Mouse (Mus musculus): ENCODE data around the gene Reck. TPM values are rescaled to one million over a fixed set of nuclear protein-coding genes. Genes with fewer than 3 reads are reported as not detected.

Gene Reck
- polyA plus RNA-seq, 1 experiment from 2014 or later: 11.9 TPM

DNA sequence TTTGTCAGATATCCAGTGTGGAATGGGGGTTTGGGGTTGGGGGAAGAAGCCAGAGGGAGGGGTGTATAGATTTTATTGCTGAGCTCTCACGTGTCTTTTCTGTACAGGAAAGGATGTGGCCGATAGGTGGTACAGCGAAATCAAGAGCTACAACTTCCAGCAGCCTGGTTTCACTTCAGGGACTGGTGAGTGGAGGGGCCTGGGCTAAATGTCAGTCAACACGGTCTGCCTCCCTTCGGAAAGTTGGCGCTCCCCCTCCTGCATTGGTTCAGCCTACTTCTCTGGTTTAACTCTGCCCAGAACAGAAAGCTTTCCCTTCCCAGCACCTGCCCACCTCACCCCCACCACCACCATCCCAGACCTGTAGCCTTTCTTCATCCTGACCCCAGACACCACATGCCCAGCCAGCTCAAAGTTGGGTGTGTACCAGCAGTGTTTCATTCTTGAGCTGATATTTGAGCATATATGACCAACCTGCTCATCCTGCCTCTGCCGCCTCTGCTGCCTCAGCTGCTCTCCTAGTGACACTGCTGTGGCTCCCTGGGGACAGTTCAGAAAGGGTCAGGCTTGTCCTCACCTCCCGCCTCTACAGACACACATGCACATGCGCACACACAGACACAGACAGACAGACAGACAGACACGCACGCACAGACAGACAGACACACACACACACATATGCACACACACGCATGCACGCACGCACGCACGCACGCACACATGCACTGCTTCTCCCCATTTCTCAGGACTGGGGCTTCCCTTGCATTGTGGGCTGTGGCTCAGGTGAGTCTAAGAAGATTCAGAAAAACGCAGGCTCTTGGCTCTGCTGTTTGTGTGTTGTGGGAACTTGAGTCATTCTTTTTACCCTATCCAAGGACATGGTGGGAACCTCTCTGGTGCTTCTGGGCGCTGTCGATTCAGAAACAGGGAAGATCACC is 95.3 kb downstream of the Reck start:
- Histone ChIP-seq H3K27me3 (ENCODE audit: control insufficient read depth, insufficient read depth, low read length) (0 out of 2 replicates have a peak, but pooled peaks cover 3% of the 10 kb centered on the region), H3K27ac (ENCODE audit: low read depth, low read length) (no peak overlapping the region)
- no peak for ATAC-seq (ENCODE audit: low FRiP score)

DNA sequence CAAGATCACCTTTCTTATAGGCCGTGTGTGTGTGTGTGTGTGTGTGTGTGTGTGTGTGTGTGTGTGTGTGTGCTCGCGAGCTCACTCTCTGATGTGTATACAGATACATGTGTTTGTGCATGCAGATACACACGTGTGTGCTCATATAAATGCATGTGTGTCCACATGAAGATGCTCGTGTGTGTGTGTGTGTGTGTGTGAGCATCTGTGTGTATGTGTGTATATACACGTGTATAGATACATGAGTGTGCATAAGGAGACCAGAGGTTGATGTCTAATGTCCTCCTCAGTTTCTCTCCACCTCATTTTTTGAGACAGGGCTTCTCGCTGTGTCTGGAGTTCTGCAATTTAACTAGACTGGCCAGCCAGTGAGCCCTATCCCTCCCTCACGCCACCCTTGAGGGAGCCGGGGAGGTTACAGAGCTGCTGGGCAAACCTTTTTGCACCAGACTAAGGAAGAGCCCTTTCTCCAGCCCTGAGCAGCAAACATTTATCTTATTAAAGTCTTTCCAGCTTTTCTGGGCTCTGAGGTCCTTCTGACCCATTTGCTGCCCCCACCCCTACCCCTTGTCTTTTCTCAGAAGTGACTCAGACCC is 96.3 kb downstream of the Reck start:
- Histone ChIP-seq H3K27me3 (ENCODE audit: control insufficient read depth, insufficient read depth, low read length) (peaks cover 5% of the 10 kb centered on the region; the same call in 1 of the 2 replicates), H3K4me2 (no peak overlapping the region), H3K27ac (ENCODE audit: low read depth, low read length) (no peak overlapping the region; the same call in 1 of the 2 replicates), H3K36me3 (ENCODE audit: control insufficient read depth, insufficient read depth, low read length) (no peaks in the 10 kb centered on the region), H3K9ac (ENCODE audit: low read length) (no peak overlapping the region), H3K4me3 (ENCODE audit: low read depth, low read length) (no peak overlapping the region), H3K4me1 (ENCODE audit: control insufficient read depth, insufficient read depth, low read length) (peaks cover 22% of the 10 kb centered on the region), H3K9me3 (ENCODE audit: control insufficient read depth, low read length) (no peaks in the 10 kb centered on the region)
- 58% methylated on average over 9 of the region's 9 CpGs for WGBS
- peak; percentile 87 for DNase-seq (ENCODE audit: low spot score, missing footprints)
- peak; percentile 12; the same call in 1 of the 2 replicates for ATAC-seq (ENCODE audit: low FRiP score)

More for the DNA sequence above, 95.3 kb downstream of the Reck start:
- peak; percentile 84 for DNase-seq (ENCODE audit: low spot score, missing footprints)
- no peak overlapping the region for H3K4me3 ChIP-seq (ENCODE audit: low read depth, low read length)
- peaks cover 22% of the 10 kb centered on the region for H3K4me1 ChIP-seq (ENCODE audit: control insufficient read depth, insufficient read depth, low read length)
- no peak overlapping the region for H3K4me2 ChIP-seq
- no peak overlapping the region for H3K9ac ChIP-seq (ENCODE audit: low read length)
- H3K36me3 ChIP-seq (ENCODE audit: control insufficient read depth, insufficient read depth, low read length): no peaks in the 10 kb centered on the region
- H3K9me3 ChIP-seq (ENCODE audit: control insufficient read depth, low read length): no peaks in the 10 kb centered on the region
- WGBS: 84% methylated on average over 20 of the region's 20 CpGs

DNA sequence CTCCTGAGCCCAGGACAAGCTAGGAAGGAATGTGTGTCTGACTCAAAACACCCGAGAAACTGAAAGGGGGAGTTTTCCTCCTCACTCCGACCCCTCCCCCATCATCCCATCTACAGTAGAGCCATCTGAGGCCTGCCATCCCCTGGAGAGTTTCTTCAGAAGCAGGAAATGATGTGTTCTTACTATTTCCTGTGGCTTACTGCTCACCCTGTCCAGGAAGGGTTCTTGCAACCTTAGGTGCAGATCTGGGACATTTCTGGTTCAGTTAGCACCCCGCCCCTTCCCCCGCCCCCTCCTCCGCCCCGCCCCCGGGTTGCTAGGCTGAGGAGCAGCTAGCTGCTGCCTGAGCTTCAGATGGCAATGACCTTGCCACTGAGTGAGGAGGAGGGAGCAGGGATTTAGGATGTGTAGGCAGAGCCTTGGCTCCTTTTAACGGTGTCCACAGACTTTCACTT is 96.8 kb downstream of the Reck start:
- H3K4me1 ChIP-seq (ENCODE audit: control insufficient read depth, insufficient read depth, low read length): peaks cover 22% of the 10 kb centered on the region
- no peak overlapping the region for H3K4me3 ChIP-seq (ENCODE audit: low read depth, low read length)
- ATAC-seq (ENCODE audit: low FRiP score): peak; percentile 74

DNA sequence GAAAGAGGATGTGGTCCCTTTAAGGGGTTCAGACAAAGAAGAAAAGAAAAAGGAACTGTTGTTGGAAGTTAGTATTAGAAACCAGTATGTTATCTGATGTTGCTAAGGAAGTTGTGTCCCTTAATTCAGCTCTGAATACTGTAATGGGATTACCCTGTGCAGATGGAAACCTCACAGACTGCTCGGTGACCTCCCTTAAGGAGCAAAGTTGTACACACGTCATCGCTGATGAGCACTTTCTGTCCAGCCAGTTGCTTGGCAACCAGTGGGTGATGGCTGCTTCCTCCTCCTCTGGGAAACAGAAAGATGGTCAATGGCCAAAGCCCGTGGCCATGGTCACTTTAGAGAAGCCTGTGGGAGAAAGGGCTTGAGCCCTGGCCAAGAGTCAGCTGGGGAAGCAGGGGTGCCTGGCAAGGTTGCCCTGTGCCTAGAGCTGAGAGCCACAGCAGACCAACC is 98.2 kb downstream of the Reck start:
- peaks cover 25% of the 10 kb centered on the region for H3K4me1 ChIP-seq (ENCODE audit: control insufficient read depth, insufficient read depth, low read length)
- no peak overlapping the region for H3K4me2 ChIP-seq
- no peak overlapping the region for H3K9ac ChIP-seq (ENCODE audit: low read length)
- WGBS: 44% methylated on average over 4 of the region's 4 CpGs
- H3K27me3 ChIP-seq (ENCODE audit: control insufficient read depth, insufficient read depth, low read length): peaks cover 9% of the 10 kb centered on the region; the same call in 1 of the 2 replicates
- no peak for DNase-seq (ENCODE audit: low spot score, missing footprints)
- no peak for ATAC-seq (ENCODE audit: low FRiP score)
- H3K36me3 ChIP-seq (ENCODE audit: control insufficient read depth, insufficient read depth, low read length): no peaks in the 10 kb centered on the region
- no peaks in the 10 kb centered on the region for H3K9me3 ChIP-seq (ENCODE audit: control insufficient read depth, low read length)
- no peak overlapping the region for H3K4me3 ChIP-seq (ENCODE audit: low read depth, low read length)
- no peak overlapping the region for H3K27ac ChIP-seq (ENCODE audit: low read depth, low read length)

More for the DNA sequence above, 96.8 kb downstream of the Reck start:
- H3K9ac ChIP-seq (ENCODE audit: low read length): no peak overlapping the region
- H3K36me3 ChIP-seq (ENCODE audit: control insufficient read depth, insufficient read depth, low read length): no peaks in the 10 kb centered on the region
- peaks cover 8% of the 10 kb centered on the region; the same call in 1 of the 2 replicates for H3K27me3 ChIP-seq (ENCODE audit: control insufficient read depth, insufficient read depth, low read length)
- no peaks in the 10 kb centered on the region for H3K9me3 ChIP-seq (ENCODE audit: control insufficient read depth, low read length)
- 1% methylated on average over 8 of the region's 8 CpGs for WGBS
- H3K4me2 ChIP-seq: no peak overlapping the region
- DNase-seq (ENCODE audit: low spot score, missing footprints): peak; percentile 90
- no peak overlapping the region; the same call in 1 of the 2 replicates for H3K27ac ChIP-seq (ENCODE audit: low read depth, low read length)

DNA sequence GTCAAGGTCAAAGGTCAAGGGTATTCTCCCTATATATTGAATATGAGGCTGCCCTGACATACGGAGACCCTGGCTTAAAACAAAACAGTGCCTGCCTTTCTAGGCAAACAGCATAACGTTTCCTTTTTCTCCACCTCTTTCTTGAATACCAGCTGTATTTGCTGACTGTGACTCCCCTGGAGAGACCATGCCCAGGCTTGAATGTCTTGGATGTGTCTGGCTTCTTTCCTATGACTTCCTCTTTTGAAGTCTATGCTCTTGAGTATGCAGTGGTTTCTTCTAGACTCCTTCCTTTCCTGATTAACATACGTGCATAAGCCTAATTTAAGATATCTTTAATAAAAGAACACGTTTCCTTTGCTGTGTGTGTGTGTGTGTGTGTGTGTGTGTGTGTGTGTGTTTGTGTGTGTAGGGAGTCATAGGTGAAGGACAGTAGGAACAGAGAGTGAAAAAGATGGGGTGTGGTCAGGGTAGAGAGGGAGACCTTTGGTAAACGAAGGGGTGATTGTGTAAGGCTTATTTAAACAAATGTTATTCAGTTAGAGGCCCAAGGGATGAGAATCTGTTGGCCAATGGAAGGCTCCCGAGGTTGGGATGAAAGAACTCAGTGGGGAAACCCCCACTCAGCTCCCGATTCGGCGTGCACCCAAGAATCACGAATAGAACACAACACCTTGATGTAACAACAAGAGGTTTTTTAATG is 99.7 kb downstream of the Reck start:
- ATAC-seq (ENCODE audit: low FRiP score) (no peak), DNase-seq (ENCODE audit: low spot score, missing footprints) (no peak)
- Histone ChIP-seq H3K4me2 (no peak overlapping the region), H3K4me1 (ENCODE audit: control insufficient read depth, insufficient read depth, low read length) (peaks cover 25% of the 10 kb centered on the region), H3K27me3 (ENCODE audit: control insufficient read depth, insufficient read depth, low read length) (peaks cover 14% of the 10 kb centered on the region; the same call in 1 of the 2 replicates), H3K9ac (ENCODE audit: low read length) (no peak overlapping the region), H3K9me3 (ENCODE audit: control insufficient read depth, low read length) (no peaks in the 10 kb centered on the region), H3K27ac (ENCODE audit: low read depth, low read length) (no peak overlapping the region), H3K4me3 (ENCODE audit: low read depth, low read length) (no peak overlapping the region), H3K36me3 (ENCODE audit: control insufficient read depth, insufficient read depth, low read length) (no peaks in the 10 kb centered on the region)
- WGBS: 80% methylated on average over 10 of the region's 10 CpGs

DNA sequence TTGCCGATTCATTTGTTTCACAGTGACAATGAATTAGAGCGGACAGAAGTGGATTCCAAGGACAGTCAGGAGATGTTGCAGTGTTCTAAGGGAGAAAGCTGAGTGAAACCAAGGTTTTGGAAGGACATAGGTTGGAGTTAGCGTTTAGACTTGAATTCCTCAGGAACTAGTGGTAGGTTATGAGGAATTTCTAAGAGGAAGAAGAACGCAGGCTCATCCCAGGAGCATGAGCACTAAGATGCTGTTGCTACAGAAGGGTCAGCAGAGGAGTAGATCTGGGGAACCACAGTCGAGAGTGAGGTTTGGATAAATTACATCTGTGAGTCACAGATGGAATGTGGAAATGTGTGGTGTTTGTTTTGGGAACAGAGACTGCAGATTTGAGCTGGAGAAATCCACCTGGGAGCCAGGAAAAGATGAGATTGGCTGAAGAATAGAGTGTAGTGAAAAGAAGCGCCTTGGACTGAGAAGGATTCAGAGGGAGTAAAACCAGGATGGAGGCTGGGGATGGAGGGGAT is 101.0 kb downstream of the Reck start:
- DNase-seq (ENCODE audit: low spot score, missing footprints) (no peak), ATAC-seq (ENCODE audit: low FRiP score) (no peak)
- WGBS: 83% methylated on average over 6 of the region's 6 CpGs
- Histone ChIP-seq H3K36me3 (ENCODE audit: control insufficient read depth, insufficient read depth, low read length) (no peaks in the 10 kb centered on the region), H3K27me3 (ENCODE audit: control insufficient read depth, insufficient read depth, low read length) (peaks cover 23% of the 10 kb centered on the region; the same call in 1 of the 2 replicates), H3K4me3 (ENCODE audit: low read depth, low read length) (no peak overlapping the region), H3K27ac (ENCODE audit: low read depth, low read length) (no peak overlapping the region), H3K9me3 (ENCODE audit: control insufficient read depth, low read length) (no peaks in the 10 kb centered on the region), H3K9ac (ENCODE audit: low read length) (no peak overlapping the region), H3K4me2 (no peak overlapping the region), H3K4me1 (ENCODE audit: control insufficient read depth, insufficient read depth, low read length) (peaks cover 25% of the 10 kb centered on the region)

DNA sequence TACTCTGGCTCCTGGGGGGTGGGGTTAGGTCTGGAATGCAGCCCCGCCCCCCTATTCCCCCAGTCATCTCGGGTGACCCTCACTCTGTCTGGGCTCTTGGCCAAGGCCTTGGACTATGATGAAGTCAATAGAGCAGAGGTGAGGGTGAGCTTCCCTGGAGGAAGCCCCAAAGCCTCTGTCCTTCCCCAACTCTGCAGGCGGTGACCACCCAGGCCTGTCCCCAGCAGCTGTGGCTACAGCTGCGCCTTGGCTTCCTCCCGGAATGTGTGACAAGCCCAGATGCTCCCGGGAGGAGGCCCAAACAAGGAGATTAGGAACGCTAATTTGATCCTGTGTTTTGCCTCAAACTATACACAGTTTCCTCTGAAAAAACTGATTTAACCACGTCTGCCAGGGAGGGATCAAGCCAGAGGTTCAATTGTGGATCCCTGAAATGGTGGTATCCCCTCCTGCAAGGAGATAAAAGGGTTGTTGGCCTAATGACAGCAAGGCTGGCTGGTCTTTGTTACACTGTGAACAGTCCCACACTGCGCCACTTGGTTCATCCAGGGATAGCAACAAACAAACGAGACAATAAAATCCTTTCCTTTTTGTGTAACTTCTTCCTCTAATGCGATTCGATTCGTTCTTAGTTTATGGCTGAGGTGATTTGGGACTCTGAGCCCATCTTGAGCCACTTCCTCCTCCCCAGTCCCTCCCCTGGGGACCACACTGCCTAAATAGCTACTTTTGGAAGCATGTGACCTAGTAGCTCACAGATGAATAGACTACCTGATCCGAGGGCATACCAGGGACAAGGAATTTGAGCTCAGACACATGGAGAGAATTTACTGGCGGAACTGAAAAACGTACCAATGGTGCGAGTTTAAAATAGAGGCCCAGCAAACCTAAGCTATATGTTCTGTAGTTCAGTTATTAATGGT is 103.5 kb downstream of the Reck start:
- Histone ChIP-seq H3K9me3 (ENCODE audit: control insufficient read depth, low read length) (no peaks in the 10 kb centered on the region), H3K4me1 (ENCODE audit: control insufficient read depth, insufficient read depth, low read length) (peaks cover 11% of the 10 kb centered on the region; the same call in 1 of the 2 replicates), H3K9ac (ENCODE audit: low read length) (no peak overlapping the region), H3K36me3 (ENCODE audit: control insufficient read depth, insufficient read depth, low read length) (no peaks in the 10 kb centered on the region), H3K4me2 (no peak overlapping the region), H3K27me3 (ENCODE audit: control insufficient read depth, insufficient read depth, low read length) (peaks cover 32% of the 10 kb centered on the region), H3K27ac (ENCODE audit: low read depth, low read length) (no peak overlapping the region), H3K4me3 (ENCODE audit: low read depth, low read length) (no peak overlapping the region)
- whole genome bisulfite sequencing: 12% methylated on average over 17 of the region's 17 CpGs
- ATAC-seq (ENCODE audit: low FRiP score) (peak; percentile 54), DNase-seq (ENCODE audit: low spot score, missing footprints) (peak; percentile 89)

DNA sequence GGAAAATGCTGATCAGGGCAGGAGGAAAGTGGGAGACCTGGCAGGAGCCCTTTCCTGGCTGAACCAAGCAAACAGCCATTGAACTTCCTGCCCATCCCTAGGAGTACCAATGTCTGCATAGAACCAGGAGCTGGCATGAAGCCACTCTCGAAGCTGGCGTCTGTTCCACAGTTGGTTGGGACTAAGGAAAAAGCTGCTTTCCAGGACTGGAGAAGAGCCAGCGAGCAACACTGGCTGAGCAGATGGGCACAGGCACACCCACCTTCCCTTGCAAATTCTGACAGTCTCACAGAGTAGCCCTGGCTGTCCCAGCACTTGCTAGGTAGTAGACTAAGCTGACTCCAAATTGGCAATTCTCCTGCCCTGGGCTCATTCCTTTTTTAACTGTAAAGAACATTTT is 104.4 kb downstream of the Reck start:
- no peak for ATAC-seq (ENCODE audit: low FRiP score)
- H3K4me1 ChIP-seq (ENCODE audit: control insufficient read depth, insufficient read depth, low read length): peaks cover 10% of the 10 kb centered on the region; the same call in 1 of the 2 replicates
- H3K27ac ChIP-seq (ENCODE audit: low read depth, low read length): no peak overlapping the region
- WGBS: 80% methylated on average over 3 of the region's 3 CpGs
- no peaks in the 10 kb centered on the region for H3K36me3 ChIP-seq (ENCODE audit: control insufficient read depth, insufficient read depth, low read length)
- no peak for DNase-seq (ENCODE audit: low spot score, missing footprints)
- no peak overlapping the region for H3K9ac ChIP-seq (ENCODE audit: low read length)
- H3K4me2 ChIP-seq: no peak overlapping the region
- H3K4me3 ChIP-seq (ENCODE audit: low read depth, low read length): no peak overlapping the region
- H3K9me3 ChIP-seq (ENCODE audit: control insufficient read depth, low read length): no peaks in the 10 kb centered on the region
- H3K27me3 ChIP-seq (ENCODE audit: control insufficient read depth, insufficient read depth, low read length): peaks cover 32% of the 10 kb centered on the region
